Mouse (Mus musculus): ENCODE measurements at regions not wholly inside any gene's neighbourhood (a gene's known extent, or its start where the extent isn't known, plus 50 kb on each side); places are given as distances from the start of the nearest gene placed in this dataset.

GRCm38 (mm10) chr14:120730226-120730625 is 180.8 kb upstream of the Ipo5 start:
- H3K27me3 ChIP-seq (ENCODE audit: control insufficient read depth, insufficient read depth, insufficient read length), result peaks cover 19% of the 10 kb centered on the region
- H3ac ChIP-seq (ENCODE audit: control insufficient read depth, insufficient read length, low read depth), result no peak overlapping the region
- no peaks in the 10 kb centered on the region for H3K79me3 ChIP-seq (ENCODE audit: low read depth)
- H3K36me3 ChIP-seq (ENCODE audit: control insufficient read depth, insufficient read depth), result no peaks in the 10 kb centered on the region
- TF ChIP-seq MAX (IDR thresholded peaks at IDR 0.05) (no peak), FOSL1 (IDR thresholded peaks at IDR 0.05; ENCODE audit: insufficient read depth, low read length, poor library complexity, severe bottlenecking) (no peak), CEBPB (IDR thresholded peaks at IDR 0.05; ENCODE audit: low read depth) (no peak), MYOG (IDR thresholded peaks at IDR 0.05; ENCODE audit: control insufficient read depth, extremely low read depth, insufficient read length) (no peak), MYOD1 (IDR thresholded peaks at IDR 0.05; ENCODE audit: control insufficient read depth, insufficient read length, low read depth) (no peak), USF1 (IDR thresholded peaks at IDR 0.05; ENCODE audit: low read depth) (no peak), CTCF (IDR thresholded peaks at IDR 0.05; ENCODE audit: control insufficient read depth, insufficient read depth, insufficient read length) (no peak)
- no peak overlapping the region for H3K4me3 ChIP-seq (ENCODE audit: insufficient read depth, poor library complexity, severe bottlenecking)
- no peaks in the 10 kb centered on the region for H3K79me2 ChIP-seq (ENCODE audit: control insufficient read depth, insufficient read depth)

GRCm38 (mm10) chr14:120731679-120732281 is 179.2 kb upstream of the Ipo5 start:
- H3K79me3 ChIP-seq (ENCODE audit: low read depth), result no peaks in the 10 kb centered on the region
- no peak for TF ChIP-seq FOSL1 (IDR thresholded peaks at IDR 0.05; ENCODE audit: insufficient read depth, low read length, poor library complexity, severe bottlenecking)
- TF ChIP-seq CTCF (IDR thresholded peaks at IDR 0.05; ENCODE audit: control insufficient read depth, insufficient read depth, insufficient read length), result no peak
- TF ChIP-seq MYOG (IDR thresholded peaks at IDR 0.05; ENCODE audit: control insufficient read depth, extremely low read depth, insufficient read length), result no peak
- TF ChIP-seq CEBPB (IDR thresholded peaks at IDR 0.05; ENCODE audit: low read depth), result no peak

GRCm38 (mm10) chr14:120732400-120733138 is 178.5 kb upstream of the Ipo5 start:
- Histone ChIP-seq H3ac (ENCODE audit: control insufficient read depth, insufficient read length, low read depth) (no peak overlapping the region), H3K79me2 (ENCODE audit: control insufficient read depth, insufficient read depth) (no peaks in the 10 kb centered on the region), H3K4me3 (ENCODE audit: insufficient read depth, poor library complexity, severe bottlenecking) (no peak overlapping the region), H3K36me3 (ENCODE audit: control insufficient read depth, insufficient read depth) (no peaks in the 10 kb centered on the region), H3K79me3 (ENCODE audit: low read depth) (no peaks in the 10 kb centered on the region), H3K27me3 (ENCODE audit: control insufficient read depth, insufficient read depth, insufficient read length) (peaks cover 11% of the 10 kb centered on the region)
- TF ChIP-seq USF1 (IDR thresholded peaks at IDR 0.05; ENCODE audit: low read depth) (no peak), MYOD1 (IDR thresholded peaks at IDR 0.05; ENCODE audit: control insufficient read depth, insufficient read length, low read depth) (no peak), MYOG (IDR thresholded peaks at IDR 0.05; ENCODE audit: control insufficient read depth, extremely low read depth, insufficient read length) (no peak), MAX (IDR thresholded peaks at IDR 0.05) (no peak), FOSL1 (IDR thresholded peaks at IDR 0.05; ENCODE audit: insufficient read depth, low read length, poor library complexity, severe bottlenecking) (no peak), CTCF (IDR thresholded peaks at IDR 0.05; ENCODE audit: control insufficient read depth, insufficient read depth, insufficient read length) (no peak), CEBPB (IDR thresholded peaks at IDR 0.05; ENCODE audit: low read depth) (no peak)

More at GRCm38 (mm10) chr14:120731679-120732281, 179.2 kb upstream of the Ipo5 start:
- H3K79me2 ChIP-seq (ENCODE audit: control insufficient read depth, insufficient read depth), result no peaks in the 10 kb centered on the region
- H3ac ChIP-seq (ENCODE audit: control insufficient read depth, insufficient read length, low read depth), result no peak overlapping the region
- peaks cover 11% of the 10 kb centered on the region for H3K27me3 ChIP-seq (ENCODE audit: control insufficient read depth, insufficient read depth, insufficient read length)
- H3K4me3 ChIP-seq (ENCODE audit: insufficient read depth, poor library complexity, severe bottlenecking), result no peak overlapping the region
- no peaks in the 10 kb centered on the region for H3K36me3 ChIP-seq (ENCODE audit: control insufficient read depth, insufficient read depth)

- no peak for TF ChIP-seq USF1 (IDR thresholded peaks at IDR 0.05; ENCODE audit: low read depth)
- TF ChIP-seq MYOD1 (IDR thresholded peaks at IDR 0.05; ENCODE audit: control insufficient read depth, insufficient read length, low read depth), result no peak
- no peak for TF ChIP-seq CEBPB (IDR thresholded peaks at IDR 0.05; ENCODE audit: low read depth)
- no peak for TF ChIP-seq FOSL1 (IDR thresholded peaks at IDR 0.05; ENCODE audit: insufficient read depth, low read length, poor library complexity, severe bottlenecking)
- no peak for TF ChIP-seq MAX (IDR thresholded peaks at IDR 0.05)
- TF ChIP-seq MYOG (IDR thresholded peaks at IDR 0.05; ENCODE audit: control insufficient read depth, extremely low read depth, insufficient read length), result no peak
- no peak for TF ChIP-seq CTCF (IDR thresholded peaks at IDR 0.05; ENCODE audit: control insufficient read depth, insufficient read depth, insufficient read length)
- no peaks in the 10 kb centered on the region for H3K79me3 ChIP-seq (ENCODE audit: low read depth)
Observed at GRCm38 (mm10) chr14:120741492-120742054, 169.5 kb upstream of the Ipo5 start.

GRCm38 (mm10) chr14:120754011-120754410 is 157.0 kb upstream of the Ipo5 start:
- H3K27me3 ChIP-seq (ENCODE audit: control insufficient read depth, insufficient read depth, insufficient read length), result peaks cover 19% of the 10 kb centered on the region
- no peaks in the 10 kb centered on the region for H3K36me3 ChIP-seq (ENCODE audit: control insufficient read depth, insufficient read depth)
- H3K79me2 ChIP-seq (ENCODE audit: control insufficient read depth, insufficient read depth), result no peaks in the 10 kb centered on the region
- TF ChIP-seq MAX (IDR thresholded peaks at IDR 0.05) (no peak), FOSL1 (IDR thresholded peaks at IDR 0.05; ENCODE audit: insufficient read depth, low read length, poor library complexity, severe bottlenecking) (no peak), CTCF (IDR thresholded peaks at IDR 0.05; ENCODE audit: control insufficient read depth, insufficient read depth, insufficient read length) (no peak), MYOD1 (IDR thresholded peaks at IDR 0.05; ENCODE audit: control insufficient read depth, insufficient read length, low read depth) (no peak), MYOG (IDR thresholded peaks at IDR 0.05; ENCODE audit: control insufficient read depth, extremely low read depth, insufficient read length) (no peak), CEBPB (IDR thresholded peaks at IDR 0.05; ENCODE audit: low read depth) (no peak), USF1 (IDR thresholded peaks at IDR 0.05; ENCODE audit: low read depth) (no peak)
- no peak overlapping the region for H3ac ChIP-seq (ENCODE audit: control insufficient read depth, insufficient read length, low read depth)
- no peaks in the 10 kb centered on the region for H3K79me3 ChIP-seq (ENCODE audit: low read depth)
- H3K4me3 ChIP-seq (ENCODE audit: insufficient read depth, poor library complexity, severe bottlenecking), result no peak overlapping the region

More at GRCm38 (mm10) chr14:120741492-120742054, 169.5 kb upstream of the Ipo5 start:
- Histone ChIP-seq H3ac (ENCODE audit: control insufficient read depth, insufficient read length, low read depth) (no peak overlapping the region), H3K36me3 (ENCODE audit: control insufficient read depth, insufficient read depth) (no peaks in the 10 kb centered on the region), H3K79me2 (ENCODE audit: control insufficient read depth, insufficient read depth) (no peaks in the 10 kb centered on the region), H3K4me3 (ENCODE audit: insufficient read depth, poor library complexity, severe bottlenecking) (no peak overlapping the region), H3K27me3 (ENCODE audit: control insufficient read depth, insufficient read depth, insufficient read length) (peaks cover 3% of the 10 kb centered on the region)

Measured in C2C12 (cell line).